Mouse (Mus musculus): ENCODE data around the gene Fbxo11. TPM values are rescaled to one million over a fixed set of nuclear protein-coding genes. Genes with fewer than 3 reads are reported as not detected.
A peak's percentile ranks its signal among the peaks of the same experiment; 100 is the strongest.

Fbxo11 gene
- total and polyA plus RNA-seq, 2 experiments = 5.1 to 17.1 TPM

DNA sequence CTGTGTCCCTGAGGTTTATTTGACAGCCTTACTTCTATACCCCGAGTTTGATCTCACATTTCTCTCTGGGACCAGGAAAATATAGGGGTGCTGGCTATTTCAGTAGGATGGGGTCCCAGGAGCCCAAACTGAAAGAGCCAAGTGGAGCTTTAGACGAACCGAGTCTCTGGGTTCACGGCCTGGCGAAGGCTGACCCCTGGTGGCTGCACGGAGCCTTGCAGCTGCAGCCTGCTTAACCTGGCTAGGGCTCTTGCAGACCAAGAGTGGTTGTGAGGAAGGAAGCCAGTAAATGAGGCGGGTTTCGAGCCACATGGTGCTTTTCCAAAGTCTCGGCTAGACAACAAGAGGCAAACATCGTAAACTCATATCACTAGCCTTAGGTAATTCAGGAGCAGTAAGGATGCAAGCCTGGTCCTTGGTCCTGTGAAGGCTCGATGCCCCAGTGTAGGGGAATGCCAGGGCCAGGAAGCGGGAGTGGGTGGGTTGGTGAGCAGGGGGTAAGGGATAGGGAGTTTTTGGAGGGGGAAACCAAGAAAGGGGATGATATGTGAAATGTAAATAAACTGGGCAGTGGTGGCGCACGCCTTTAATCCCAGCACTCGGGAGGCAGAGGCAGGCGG lies 116.0 kb downstream of the Fbxo11 start:
- TF ChIP-seq POLR2A (IDR thresholded peaks at IDR 0.05; ENCODE audit: extremely low read depth, insufficient read depth, low read length) = no peak
- TF ChIP-seq CTCF (IDR thresholded peaks at IDR 0.05; ENCODE audit: low read depth, low read length) = peak; percentile 99
- Histone ChIP-seq H3K4me1 (ENCODE audit: control insufficient read depth, insufficient read depth, low read length) (no peaks in the 10 kb centered on the region), H3K79me2 (ENCODE audit: control insufficient read depth, insufficient read depth, low read length) (no peaks in the 10 kb centered on the region), H3K9ac (ENCODE audit: low read depth, low read length) (no peak overlapping the region), H3K36me3 (ENCODE audit: control insufficient read depth, insufficient read depth, low read length) (no peaks in the 10 kb centered on the region), H3K27ac (replicated peaks; ENCODE audit: insufficient read depth, low read depth, low read length) (no peak overlapping the region), H3K4me3 (ENCODE audit: insufficient read depth, low read depth, low read length) (no peak overlapping the region), H3K27me3 (ENCODE audit: control insufficient read depth, insufficient read depth, low read length) (no peaks in the 10 kb centered on the region)
- peak; percentile 37 for DNase-seq (ENCODE audit: extremely low read depth, low read depth, low spot score)
- 39% methylated on average over 16 of the region's 16 CpGs for WGBS

Other genes starting within 250 kb of the Fbxo11 start
- not detected in 2 replicates for gene Rpl36-ps4, start 144.3 kb downstream of the Fbxo11 start, total RNA-seq (2014; rRNA removed)
- gene Rpl36-ps4, start 144.3 kb downstream of the Fbxo11 start, polyA plus RNA-seq (2012; rRNA removed) = not detected in 2 replicates
- 7.2 and 7.9 TPM in 2 replicates for gene Msh6, start 90.2 kb downstream of the Fbxo11 start, total RNA-seq (2014; rRNA removed)
- 1.1 and 1.4 TPM in 2 replicates for gene Msh6, start 90.2 kb downstream of the Fbxo11 start, polyA plus RNA-seq (2012; rRNA removed)